Mouse (Mus musculus): ENCODE measurements at regions not wholly inside any gene's neighbourhood (a gene's known extent, or its start where the extent isn't known, plus 50 kb on each side); places are given as distances from the start of the nearest gene placed in this dataset.
A peak's percentile ranks its signal among the peaks of the same experiment; 100 is the strongest.

GRCm38 (mm10) chr10:124733103-124733502, 656.2 kb downstream of the Slc16a7 start:
- DNase-seq: no peak

GRCm38 (mm10) chr10:124732342-124732741, 656.9 kb downstream of the Slc16a7 start:
- DNase-seq: no peak

- no peak for DNase-seq
These were observed 657.9 kb downstream of the Slc16a7 start for GRCm38 (mm10) chr10:124731219-124731836.

- DNase-seq: no peak
These were observed 676.6 kb downstream of the Slc16a7 start for GRCm38 (mm10) chr10:124712647-124713046.

GRCm38 (mm10) chr10:124710954-124711353, 678.3 kb downstream of the Slc16a7 start:
- DNase-seq: no peak

- DNase-seq: peak; percentile 64
These were observed 679.4 kb downstream of the Slc16a7 start for GRCm38 (mm10) chr10:124709832-124710231.

GRCm38 (mm10) chr10:124706642-124707041, 682.6 kb downstream of the Slc16a7 start:
- no peak for DNase-seq

All from adrenal gland, adult 2 months (tissue).